Mouse (Mus musculus) midbrain, embryonic 16.5 days (tissue): Measurements from ENCODE around the gene Fgfr2. TPM values are rescaled to one million over a fixed set of nuclear protein-coding genes. Genes with fewer than 3 reads are reported as not detected.

Experiments
- ATAC-seq: fragments of 200-750 bp; cut with Nextera tagmentation; 2 replicates; pipeline ENCODE4 v1.8.0; 2017; ENCODE audit warnings: moderate TSS enrichment
- H3K27ac ChIP-seq: fragments of 300-500 bp; sonication (generic); 2 replicates; pipeline ENCODE4 v1.5.1; 2014; ENCODE audit warnings: mild to moderate bottlenecking, low read length, mixed read lengths
- H3K27me3 ChIP-seq: fragments of 300-500 bp; sonication (generic); 2 replicates; pipeline ENCODE4 v1.6.1; 2014; ENCODE audit warnings: low read depth, low read length, mixed read lengths; ENCODE audit not compliant: control insufficient read depth, insufficient read depth
- H3K36me3 ChIP-seq: fragments of 300-500 bp; sonication (generic); 2 replicates; pipeline ENCODE4 v1.6.1; 2014; ENCODE audit warnings: mild to moderate bottlenecking, low read length, moderate library complexity, mixed read lengths; ENCODE audit not compliant: control insufficient read depth, insufficient read depth
- H3K4me1 ChIP-seq: fragments of 300-500 bp; sonication (generic); 2 replicates; pipeline ENCODE4 v1.6.1; 2014; ENCODE audit warnings: mild to moderate bottlenecking, low read length, mixed read lengths; ENCODE audit not compliant: control insufficient read depth, insufficient read depth
- H3K4me2 ChIP-seq: fragments of 300-500 bp; sonication (generic); 2 replicates; pipeline ENCODE4 v1.6.1; 2014; ENCODE audit warnings: mild to moderate bottlenecking, low read length, mixed read lengths
- H3K4me3 ChIP-seq: fragments of 300-500 bp; sonication (generic); 2 replicates; pipeline ENCODE4 v1.5.1; 2014; ENCODE audit warnings: low read depth, mild to moderate bottlenecking, low read length, moderate library complexity, mixed read lengths
- H3K9ac ChIP-seq: fragments of 300-500 bp; sonication (generic); 2 replicates; pipeline ENCODE4 v1.6.1; 2014; ENCODE audit warnings: low read depth, low read length, mixed read lengths
- H3K9me3 ChIP-seq: fragments of 300-500 bp; sonication (generic); replicated peaks from 2 replicates; pipeline ENCODE4 v1.6.1; 2014; ENCODE audit warnings: mild to moderate bottlenecking, low read length, mixed read lengths; ENCODE audit not compliant: control insufficient read depth, poor library complexity, severe bottlenecking
- WGBS: fragments of 180-500 bp; shearing (Covaris S2); extraction: QIAGEN DNeasy Blood & Tissue Kit; methylation state at CpG from one replicate; pipeline ENCODE4 v1.1.7; 2014; 5-methylcytosine and 5-hydroxymethylcytosine counted together
- polyA plus RNA-seq: library from polyadenylated mRNA; unstranded; fragments of >200 nt; fragmentation: Nextera tagmentation; extraction: Ambion mirVana; gene quantifications from 2 replicates; pipeline ENCODE4 v1.2.1, GENCODE M21; 2015

Fgfr2 gene
- polyA plus RNA-seq, 1 experiment from 2014 or later: 23.8 TPM

DNA sequence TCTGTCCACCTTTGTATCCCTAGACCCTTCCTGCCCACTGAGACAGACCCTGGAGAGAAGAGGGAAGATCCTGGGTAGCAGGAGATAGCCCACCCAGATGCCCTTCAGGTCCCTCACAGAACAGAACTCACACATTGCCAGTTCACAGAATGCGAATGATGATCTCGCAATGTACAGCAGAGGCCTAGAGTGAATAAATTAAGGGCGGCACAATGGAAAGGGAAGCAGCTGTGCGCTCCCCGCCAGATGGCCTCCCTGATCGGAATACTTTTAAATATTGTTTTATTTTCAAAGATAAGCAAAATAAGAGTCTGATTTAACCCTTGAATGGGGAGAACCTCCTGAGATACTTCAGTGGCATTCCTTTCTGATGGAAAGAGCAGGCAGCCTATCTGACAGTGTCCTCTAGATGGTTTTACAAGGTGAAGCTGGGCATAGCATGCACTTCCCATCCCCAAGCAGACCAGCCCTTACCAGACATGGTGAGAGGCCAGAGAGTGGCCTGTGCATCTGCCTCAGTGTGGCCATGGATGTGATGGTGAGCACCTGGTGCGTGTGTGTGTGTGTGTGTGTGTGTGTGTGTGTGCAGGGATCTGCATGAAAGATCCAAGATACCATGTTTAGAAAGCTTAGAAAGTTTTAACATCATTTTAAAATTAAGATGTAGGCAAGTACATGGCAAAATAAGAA is 839.0 kb downstream of the Fgfr2 start:
- 16% methylated on average over 7 of the region's 7 CpGs for WGBS
- Histone ChIP-seq H3K9ac (no peak overlapping the region), H3K27ac (no peak overlapping the region), H3K27me3 (no peaks in the 10 kb centered on the region), H3K4me2 (no peak overlapping the region), H3K36me3 (no peaks in the 10 kb centered on the region), H3K4me1 (peaks cover 14% of the 10 kb centered on the region), H3K4me3 (no peak overlapping the region), H3K9me3 (no peaks in the 10 kb centered on the region)
- no peak for ATAC-seq

DNA sequence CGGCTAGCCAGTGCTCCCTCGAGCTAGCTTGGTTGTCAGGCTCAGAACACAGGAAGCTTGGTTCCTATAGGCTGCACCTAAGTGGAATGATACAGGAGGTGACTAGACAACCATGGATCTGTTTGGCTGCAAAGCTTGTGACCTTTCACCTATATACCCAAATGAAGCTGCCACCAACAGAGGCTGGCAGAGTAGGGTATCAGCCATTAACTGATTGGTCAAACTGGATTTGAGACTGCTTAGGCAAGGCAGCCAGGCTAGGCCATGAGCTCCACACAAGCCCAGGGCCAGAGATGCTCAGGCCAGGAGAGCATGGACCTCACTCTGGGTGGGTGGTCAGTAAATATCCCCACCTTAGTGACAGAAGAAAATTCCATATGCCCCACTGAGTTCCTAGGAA is 840.6 kb downstream of the Fgfr2 start:
- H3K9me3 ChIP-seq: no peaks in the 10 kb centered on the region
- no peaks in the 10 kb centered on the region for H3K36me3 ChIP-seq
- H3K4me3 ChIP-seq: no peak overlapping the region
- no peaks in the 10 kb centered on the region for H3K27me3 ChIP-seq
- H3K4me1 ChIP-seq: peaks cover 14% of the 10 kb centered on the region
- H3K27ac ChIP-seq: no peak overlapping the region
- no peak overlapping the region for H3K4me2 ChIP-seq
- H3K9ac ChIP-seq: no peak overlapping the region
- WGBS: 93% methylated on average over 2 of the region's 2 CpGs
- no peak for ATAC-seq

DNA sequence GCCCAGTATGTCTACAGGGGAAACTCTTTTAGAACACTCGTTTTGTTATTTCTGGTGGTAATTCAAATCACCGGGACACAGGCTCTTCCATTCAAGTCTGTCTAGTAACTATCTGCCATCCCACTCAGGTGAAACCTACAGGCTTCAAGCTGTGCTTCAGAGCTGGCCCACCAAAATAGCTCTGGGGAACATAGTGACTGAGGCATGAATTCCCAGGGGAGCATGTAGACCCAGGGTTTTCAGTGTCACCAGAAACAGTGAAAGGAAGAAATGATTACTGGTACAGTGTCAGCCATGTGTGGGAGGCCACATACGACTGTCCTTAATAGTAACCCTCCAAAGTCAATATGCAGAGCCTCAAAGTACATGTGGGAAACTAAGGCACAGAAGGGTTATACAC is 841.0 kb downstream of the Fgfr2 start:
- no peak overlapping the region for H3K4me2 ChIP-seq
- H3K27ac ChIP-seq: no peak overlapping the region
- peaks cover 18% of the 10 kb centered on the region for H3K4me1 ChIP-seq
- H3K9me3 ChIP-seq: no peaks in the 10 kb centered on the region
- no peaks in the 10 kb centered on the region for H3K27me3 ChIP-seq
- WGBS: 73% methylated on average over 3 of the region's 3 CpGs
- H3K9ac ChIP-seq: no peak overlapping the region
- ATAC-seq: no peak
- no peaks in the 10 kb centered on the region for H3K36me3 ChIP-seq
- no peak overlapping the region for H3K4me3 ChIP-seq

DNA sequence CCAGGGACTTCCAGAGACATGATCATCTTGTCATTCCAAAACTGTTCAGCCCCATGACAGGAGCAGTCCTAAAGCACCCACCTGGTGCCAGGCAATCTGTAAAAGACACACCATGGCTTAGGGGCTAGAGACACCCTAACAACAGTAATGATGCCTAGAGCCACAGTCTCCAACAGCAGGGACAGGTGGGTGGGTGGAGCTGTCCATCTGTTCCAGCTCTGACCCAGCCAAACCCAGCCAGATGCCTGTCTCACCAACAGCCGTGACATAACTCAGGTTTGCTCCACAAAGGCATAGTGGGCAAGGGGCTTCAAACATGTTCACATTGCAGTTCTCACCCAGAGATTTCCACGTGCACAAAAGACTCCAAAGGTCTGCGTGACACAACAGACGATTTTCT is 841.4 kb downstream of the Fgfr2 start:
- H3K27ac ChIP-seq: no peak overlapping the region
- WGBS: 58% methylated on average over 4 of the region's 4 CpGs
- H3K4me3 ChIP-seq: no peak overlapping the region
- peaks cover 20% of the 10 kb centered on the region for H3K4me1 ChIP-seq
- H3K27me3 ChIP-seq: no peaks in the 10 kb centered on the region
- no peak overlapping the region for H3K9ac ChIP-seq
- ATAC-seq: no peak
- H3K4me2 ChIP-seq: no peak overlapping the region
- no peaks in the 10 kb centered on the region for H3K9me3 ChIP-seq
- no peaks in the 10 kb centered on the region for H3K36me3 ChIP-seq

DNA sequence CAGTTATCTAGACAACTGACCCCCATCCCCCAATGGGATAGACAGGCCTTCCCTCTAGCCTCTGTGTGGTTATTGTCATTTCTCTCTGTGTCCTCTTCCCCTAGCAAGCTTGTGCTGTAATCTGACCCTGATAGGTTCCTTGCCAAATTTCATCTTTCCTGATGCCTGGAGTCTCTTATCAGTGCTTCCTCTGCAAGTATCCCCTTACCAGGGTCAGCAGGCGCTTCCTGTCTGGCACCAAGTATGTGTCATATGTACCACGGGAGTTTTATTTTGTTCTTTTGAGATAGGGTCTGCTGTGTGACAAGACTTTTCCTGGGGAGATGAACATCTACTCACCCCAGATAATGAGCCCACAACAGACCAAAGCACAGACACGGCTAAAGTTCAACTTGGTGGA is 844.5 kb downstream of the Fgfr2 start:
- WGBS: 95% methylated on average over 3 of the region's 3 CpGs
- ATAC-seq: no peak

DNA sequence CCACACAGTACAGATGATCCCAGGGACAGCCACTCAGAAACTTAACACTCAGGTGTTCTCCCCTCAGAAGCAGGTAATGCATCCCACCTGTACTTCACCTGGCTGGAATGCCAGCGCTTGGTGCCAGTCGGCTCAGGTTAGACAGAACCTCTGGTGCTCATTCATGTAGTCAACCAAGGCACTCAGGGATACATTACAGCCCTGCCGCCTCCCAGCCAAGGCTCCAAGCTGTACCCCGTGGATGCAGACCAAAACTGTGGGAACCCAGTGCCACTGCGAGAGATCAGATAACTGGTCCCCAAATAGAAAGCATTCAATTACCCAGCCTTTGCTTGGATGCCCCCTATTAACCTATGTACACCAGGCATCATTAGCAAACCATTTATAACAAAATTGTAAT is 846.9 kb downstream of the Fgfr2 start:
- H3K9me3 ChIP-seq: no peaks in the 10 kb centered on the region
- WGBS: 72% methylated on average over 5 of the region's 5 CpGs
- no peak overlapping the region for H3K4me3 ChIP-seq
- H3K36me3 ChIP-seq: no peaks in the 10 kb centered on the region
- H3K9ac ChIP-seq: no peak overlapping the region
- no peak for ATAC-seq
- no peak overlapping the region for H3K27ac ChIP-seq
- no peaks in the 10 kb centered on the region for H3K27me3 ChIP-seq
- H3K4me1 ChIP-seq: peaks cover 6% of the 10 kb centered on the region
- no peak overlapping the region for H3K4me2 ChIP-seq

More for the DNA sequence above, 844.5 kb downstream of the Fgfr2 start:
- Histone ChIP-seq H3K4me2 (no peak overlapping the region), H3K27me3 (no peaks in the 10 kb centered on the region), H3K4me3 (no peak overlapping the region), H3K4me1 (peaks cover 6% of the 10 kb centered on the region), H3K9ac (no peak overlapping the region), H3K36me3 (no peaks in the 10 kb centered on the region), H3K9me3 (no peaks in the 10 kb centered on the region), H3K27ac (no peak overlapping the region)

DNA sequence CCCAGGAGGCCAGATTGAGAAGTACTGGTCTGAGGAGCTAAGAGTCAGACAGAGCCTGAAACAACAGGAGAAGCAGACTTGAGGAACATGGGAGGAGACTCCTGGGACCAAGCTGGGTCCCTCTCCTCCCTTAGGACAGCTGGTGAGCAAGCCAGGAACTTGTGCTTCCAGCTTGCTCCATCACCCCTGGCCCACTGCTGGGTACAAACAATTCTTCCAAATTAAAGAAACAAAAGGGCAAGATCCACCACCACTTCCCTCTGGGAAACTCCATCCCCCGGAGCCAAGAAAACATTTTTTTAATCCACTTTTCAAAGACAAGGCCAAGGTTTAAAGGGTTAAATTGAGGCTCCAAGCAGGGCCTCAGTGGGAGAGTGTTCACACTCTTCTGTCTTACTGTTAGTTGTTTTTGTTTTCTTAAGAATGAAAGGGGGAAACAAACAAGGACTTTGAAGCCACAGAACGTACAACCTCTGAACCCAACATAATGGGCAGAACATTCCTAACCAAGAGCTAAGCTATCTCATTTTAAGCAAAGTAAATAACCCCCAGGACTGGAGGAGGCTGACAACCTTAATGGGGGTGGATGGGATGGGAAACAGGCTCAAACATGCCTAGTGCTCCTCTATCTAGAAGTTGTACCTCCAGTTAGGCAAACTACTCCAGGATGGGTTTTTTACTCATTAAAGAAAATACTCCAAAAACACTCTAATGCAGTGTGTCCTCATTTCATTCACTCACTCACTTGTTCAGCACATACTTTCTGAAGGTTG is 849.2 kb downstream of the Fgfr2 start:
- Histone ChIP-seq H3K9me3 (no peaks in the 10 kb centered on the region), H3K27ac (no peak overlapping the region), H3K4me2 (no peak overlapping the region), H3K9ac (no peak overlapping the region), H3K4me1 (peaks cover 6% of the 10 kb centered on the region), H3K4me3 (no peak overlapping the region), H3K27me3 (no peaks in the 10 kb centered on the region), H3K36me3 (peaks cover under 1% of the 10 kb centered on the region; the same call in 1 of the 2 replicates)
- WGBS: 41% methylated on average over 2 of the region's 2 CpGs
- ATAC-seq: no peak

DNA sequence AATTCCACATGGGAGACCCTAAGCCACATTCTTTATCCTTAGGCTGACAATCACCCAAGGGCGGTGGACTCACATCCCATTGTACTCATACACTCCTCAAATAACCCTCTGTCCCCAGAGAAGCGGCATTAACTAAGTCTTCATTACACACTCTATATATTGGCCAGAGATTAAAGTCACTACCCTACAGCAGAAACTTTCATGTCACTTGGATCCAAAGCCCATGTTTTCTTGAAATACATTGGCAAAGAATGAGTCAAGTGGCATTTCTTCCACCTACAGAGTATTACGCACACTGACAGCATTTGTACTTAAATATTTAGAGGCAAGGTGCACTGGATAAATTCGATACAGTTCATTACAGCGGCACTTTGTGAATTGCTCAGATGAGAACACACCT is 850.2 kb downstream of the Fgfr2 start:
- no peak for ATAC-seq
- H3K4me1 ChIP-seq: peaks cover 6% of the 10 kb centered on the region
- H3K9ac ChIP-seq: no peak overlapping the region
- WGBS: 95% methylated on average over 5 of the region's 5 CpGs
- no peak overlapping the region for H3K4me2 ChIP-seq
- H3K27ac ChIP-seq: no peak overlapping the region
- H3K4me3 ChIP-seq: no peak overlapping the region
- H3K27me3 ChIP-seq: no peaks in the 10 kb centered on the region
- H3K9me3 ChIP-seq: no peaks in the 10 kb centered on the region
- peaks cover 3% of the 10 kb centered on the region; the same call in 1 of the 2 replicates for H3K36me3 ChIP-seq

DNA sequence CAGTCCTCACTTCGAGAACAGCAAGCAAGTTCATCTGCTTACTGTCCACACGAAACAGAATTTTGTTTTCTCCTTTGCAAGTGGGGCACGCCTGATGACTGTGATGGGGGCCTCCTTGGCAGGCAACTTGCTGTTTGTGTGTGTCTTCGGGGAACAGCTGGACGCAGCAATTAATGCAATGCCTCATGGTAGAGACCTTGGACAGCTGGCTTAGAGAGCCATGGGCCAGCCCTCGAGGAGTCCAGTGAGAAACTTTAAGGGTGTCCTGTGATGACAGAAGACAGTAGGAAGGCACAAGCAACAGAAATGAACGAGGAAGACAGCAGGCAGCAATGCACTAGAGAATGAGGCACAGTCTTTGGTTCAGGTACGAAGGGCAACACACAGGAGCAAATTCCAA is 852.8 kb downstream of the Fgfr2 start:
- H3K36me3 ChIP-seq: peaks cover 3% of the 10 kb centered on the region; the same call in 1 of the 2 replicates
- 92% methylated on average over 8 of the region's 8 CpGs for WGBS

More for the DNA sequence above, 852.8 kb downstream of the Fgfr2 start:
- H3K4me3 ChIP-seq: no peak overlapping the region
- no peak overlapping the region for H3K9ac ChIP-seq
- no peaks in the 10 kb centered on the region for H3K9me3 ChIP-seq
- no peaks in the 10 kb centered on the region for H3K27me3 ChIP-seq
- ATAC-seq: no peak
- H3K4me2 ChIP-seq: no peak overlapping the region
- no peaks in the 10 kb centered on the region for H3K4me1 ChIP-seq
- no peak overlapping the region for H3K27ac ChIP-seq
